Mouse (Mus musculus): Measurements from ENCODE around the gene Prlr. TPM values are rescaled to one million over a fixed set of nuclear protein-coding genes. Genes with fewer than 3 reads are reported as not detected.

Prlr gene
- total RNA-seq (2022): 1 to 10 TPM; 5.2 to 7.7 (median 6.3) TPM

DNA sequence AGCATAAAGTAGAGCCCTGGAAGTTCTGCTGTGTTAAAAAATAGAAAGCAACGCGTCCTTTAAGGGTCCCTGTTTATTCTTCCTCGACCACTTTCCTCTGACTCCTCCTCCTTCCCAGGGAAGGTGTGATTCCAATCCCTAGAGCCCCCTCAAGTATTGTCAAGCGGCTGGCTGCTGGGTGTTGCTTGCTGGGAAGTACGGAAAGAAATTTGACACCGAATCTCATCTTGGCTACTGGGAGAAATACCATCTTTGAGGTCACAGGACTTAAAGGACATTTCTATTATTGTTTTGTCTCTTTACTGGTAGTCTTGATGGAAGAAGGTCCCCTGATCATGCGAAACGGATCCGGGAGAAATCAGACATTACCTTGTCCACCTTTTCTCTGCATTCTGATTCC, at the start of gene Prlr:
Prlr (plus strand) TSS at position 156 of the 400 bp plus-strand sequence.
- DNase-seq (ENCODE audit: low spot score): no peak

DNA sequence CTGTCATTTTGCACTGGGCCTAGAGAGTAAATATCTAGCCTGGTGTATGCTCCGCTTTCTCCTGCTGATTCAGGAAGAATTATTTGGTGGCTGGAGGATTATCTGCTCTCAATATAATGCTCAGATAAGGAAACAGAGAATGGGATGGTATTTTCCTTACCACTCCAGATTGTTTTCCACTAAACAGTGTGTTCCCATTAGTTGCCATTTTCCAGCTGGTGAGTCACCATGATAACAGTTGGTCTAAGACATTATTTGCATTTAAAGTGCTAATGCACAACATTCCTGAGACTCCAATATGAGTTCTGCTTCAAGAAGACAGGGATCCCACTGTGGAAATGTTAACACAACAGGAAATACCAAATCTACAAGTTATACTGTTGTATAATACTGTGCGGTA, 43.3 kb upstream of the Prlr start:
- no peak for DNase-seq (ENCODE audit: low spot score)

DNA sequence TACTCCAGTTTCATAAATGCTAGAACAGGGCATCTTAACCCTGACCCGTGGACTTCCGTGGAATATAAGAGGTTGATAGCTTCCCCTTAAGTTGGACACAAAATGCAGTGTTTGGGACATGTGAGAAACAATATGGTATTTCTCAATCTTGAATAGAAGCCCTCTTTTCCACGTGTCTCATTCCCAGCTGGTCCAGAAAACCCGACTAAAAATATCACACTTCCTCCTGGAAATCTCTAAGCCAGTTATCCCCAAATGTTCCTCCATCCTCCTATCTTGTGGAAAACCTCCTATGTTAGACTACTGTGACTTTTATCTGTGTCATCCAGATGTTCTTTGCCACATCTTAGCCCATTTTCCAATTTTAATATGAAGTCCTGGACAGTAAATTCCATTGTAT, 42.1 kb upstream of the Prlr start:
- DNase-seq (ENCODE audit: low spot score): peak; percentile 16

DNA sequence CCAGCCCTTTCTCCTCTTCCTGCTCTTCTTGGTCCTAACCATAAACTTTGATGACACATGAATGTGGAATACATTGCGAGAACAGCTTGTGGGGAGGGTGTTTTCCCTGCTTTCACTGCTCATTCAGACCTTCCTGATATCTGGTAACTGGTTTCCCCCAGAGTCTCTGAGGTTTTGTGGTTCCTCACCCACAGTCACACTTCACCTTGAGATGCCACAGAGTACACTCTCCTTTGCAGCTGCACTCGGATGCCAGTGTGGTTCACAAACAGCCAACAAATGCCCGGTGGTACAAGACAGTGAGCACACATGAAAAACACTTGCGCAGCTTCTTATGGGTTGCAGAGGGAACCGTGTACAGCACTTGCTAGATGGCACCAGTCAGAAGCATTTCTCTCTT, 32.5 kb upstream of the Prlr start:
- no peak for DNase-seq (ENCODE audit: low spot score)

DNA sequence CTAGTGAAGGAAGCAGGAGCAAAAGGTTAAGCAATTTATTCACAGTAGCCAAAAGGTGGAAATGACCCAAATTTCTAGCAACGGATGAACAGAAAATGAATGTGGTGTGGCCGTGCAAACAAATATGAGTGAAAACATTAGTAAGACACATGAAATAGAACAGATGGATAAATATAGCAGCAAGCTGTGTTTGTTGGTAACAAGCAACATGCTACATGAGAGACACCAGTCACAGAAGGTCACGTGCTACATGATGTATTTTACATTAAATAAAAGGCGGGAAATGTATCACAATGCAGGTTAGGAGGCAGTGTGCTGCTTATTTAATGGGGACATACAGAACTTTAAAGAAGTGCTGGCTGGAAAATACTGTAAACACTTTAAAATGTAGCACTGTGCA, 28.8 kb upstream of the Prlr start:
- no peak for DNase-seq (ENCODE audit: low spot score)

DNA sequence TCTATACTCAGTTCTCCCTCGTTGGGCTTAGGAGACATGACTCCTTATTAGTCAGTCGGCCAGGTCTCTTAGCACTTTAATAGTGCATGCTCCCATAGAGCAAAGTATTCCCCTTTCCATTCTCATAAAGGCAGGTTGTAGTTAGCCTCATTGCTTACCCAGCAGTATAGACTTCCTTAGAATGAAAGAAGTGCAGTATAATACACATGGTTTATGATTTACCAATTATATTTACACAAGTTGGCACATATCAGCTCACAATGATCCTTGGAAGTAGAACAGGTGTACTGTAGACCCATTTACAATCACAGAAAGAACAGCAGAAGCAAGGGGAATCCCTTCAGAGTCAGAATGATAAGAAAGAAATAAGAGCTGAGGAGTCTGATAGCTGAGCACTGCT, 16.4 kb upstream of the Prlr start:
- DNase-seq (ENCODE audit: low spot score): no peak

DNA sequence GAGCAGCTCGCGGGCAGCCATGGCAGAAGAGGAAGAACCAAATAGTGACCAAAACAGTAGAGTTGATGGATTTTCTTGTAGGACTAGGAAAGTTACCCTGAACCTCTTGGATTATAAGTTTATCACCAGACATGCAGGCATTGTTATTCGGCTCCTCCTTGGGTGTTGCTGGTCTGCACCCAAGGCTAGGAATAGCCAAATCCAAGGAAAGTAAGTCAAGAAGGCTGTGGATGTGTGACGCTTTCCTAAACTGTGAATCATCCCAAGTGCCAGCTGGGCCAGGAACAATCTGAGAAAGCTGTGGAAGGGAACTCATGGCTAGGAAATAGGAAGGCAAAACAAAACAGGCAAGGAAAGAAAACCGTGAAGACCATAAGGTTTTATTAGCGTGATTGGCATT, 2.0 kb upstream of the Prlr start:
- DNase-seq (ENCODE audit: low spot score): no peak

DNA sequence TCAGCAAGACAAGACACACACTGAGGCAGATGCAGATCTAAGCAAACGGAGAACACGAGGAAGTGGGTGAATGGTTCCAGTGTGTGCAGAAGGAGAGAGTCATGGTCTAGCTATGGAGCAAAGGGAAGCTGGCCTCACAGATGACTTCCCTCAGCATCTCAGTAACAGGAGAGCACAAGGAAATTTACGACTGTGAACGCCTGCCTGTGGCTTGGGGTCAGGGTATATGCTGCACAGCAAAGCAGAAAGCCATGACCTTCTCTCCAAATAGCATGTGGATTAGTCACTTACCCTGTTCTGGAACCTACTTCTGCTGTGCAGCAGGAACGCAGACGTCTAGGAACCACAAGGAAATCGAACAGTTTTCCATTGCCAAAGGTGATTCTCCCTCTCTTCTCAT, 1.4 kb upstream of the Prlr start:
- DNase-seq (ENCODE audit: low spot score): no peak

DNA sequence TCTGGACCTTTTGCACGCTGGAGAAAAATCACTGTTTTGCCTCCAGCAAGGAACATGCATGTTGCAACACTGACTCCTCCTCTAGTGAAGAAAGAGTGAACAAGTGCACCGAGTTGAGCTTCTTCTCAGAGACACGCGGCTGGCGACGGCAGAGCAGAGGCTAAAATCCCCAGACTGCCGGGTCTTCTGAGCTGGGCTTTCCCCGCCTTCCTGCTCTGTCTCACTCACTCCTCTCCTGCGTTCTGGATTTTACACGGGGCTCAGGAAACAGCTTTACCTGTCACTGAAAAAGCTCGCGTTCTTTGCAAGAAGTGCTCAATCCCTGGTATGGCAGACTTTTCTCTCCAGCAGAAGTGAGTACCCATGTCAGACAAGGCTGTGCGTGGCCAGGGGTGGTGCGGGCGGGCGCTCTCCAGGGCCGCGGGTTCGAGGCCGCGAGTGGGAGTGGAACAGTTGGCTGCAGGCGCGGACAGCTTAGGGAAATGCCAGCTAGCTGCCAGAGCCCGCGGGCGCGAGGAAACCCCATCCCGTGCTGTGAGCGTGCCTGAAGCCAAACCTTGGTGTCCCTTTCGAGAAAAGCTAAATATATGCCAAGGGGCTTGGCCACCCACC, 587 bp downstream of the Prlr start:
- no peak for DNase-seq (ENCODE audit: low spot score)

DNA sequence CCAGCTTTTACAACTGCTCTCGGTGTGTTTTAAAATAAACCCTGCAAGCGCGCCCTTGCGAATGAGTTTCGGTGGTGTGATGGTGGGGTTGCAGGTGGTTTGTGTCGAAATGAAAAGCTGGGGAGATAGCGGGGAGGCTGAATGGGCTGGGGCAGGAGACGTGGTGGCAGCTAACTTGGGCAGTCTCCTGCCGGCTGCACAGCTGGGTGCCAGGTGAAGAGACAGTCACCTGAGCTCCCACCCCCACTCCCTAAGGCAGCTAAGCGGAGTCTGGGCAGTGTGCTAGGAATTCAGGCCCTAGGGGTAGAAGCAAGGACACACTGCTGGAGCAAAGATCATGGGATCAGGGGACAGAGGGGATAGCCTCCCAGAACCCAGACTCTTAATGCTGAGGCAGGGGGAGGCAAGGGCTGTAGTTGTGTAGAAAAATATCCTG, 1.1 kb downstream of the Prlr start:
- no peak for DNase-seq (ENCODE audit: low spot score)

DNA sequence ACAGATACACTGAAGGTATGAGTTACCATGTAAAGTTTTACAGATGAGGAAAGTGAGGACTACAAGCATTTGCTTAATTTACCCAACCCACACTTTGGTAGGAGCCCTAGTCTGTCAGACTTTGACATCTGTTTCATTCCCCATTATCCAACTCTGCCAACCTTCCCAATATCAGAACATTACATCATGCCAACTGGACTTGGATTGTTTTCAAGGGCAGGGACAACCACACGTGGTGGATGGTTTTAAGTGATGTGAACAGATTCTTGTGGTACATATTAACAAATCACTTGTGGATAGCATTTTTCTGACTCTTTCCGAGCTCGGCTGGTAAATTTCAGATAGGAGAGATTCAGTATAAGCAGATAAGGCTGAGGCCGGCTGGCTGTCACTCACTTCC, 3.7 kb downstream of the Prlr start:
- DNase-seq (ENCODE audit: low spot score): no peak

DNA sequence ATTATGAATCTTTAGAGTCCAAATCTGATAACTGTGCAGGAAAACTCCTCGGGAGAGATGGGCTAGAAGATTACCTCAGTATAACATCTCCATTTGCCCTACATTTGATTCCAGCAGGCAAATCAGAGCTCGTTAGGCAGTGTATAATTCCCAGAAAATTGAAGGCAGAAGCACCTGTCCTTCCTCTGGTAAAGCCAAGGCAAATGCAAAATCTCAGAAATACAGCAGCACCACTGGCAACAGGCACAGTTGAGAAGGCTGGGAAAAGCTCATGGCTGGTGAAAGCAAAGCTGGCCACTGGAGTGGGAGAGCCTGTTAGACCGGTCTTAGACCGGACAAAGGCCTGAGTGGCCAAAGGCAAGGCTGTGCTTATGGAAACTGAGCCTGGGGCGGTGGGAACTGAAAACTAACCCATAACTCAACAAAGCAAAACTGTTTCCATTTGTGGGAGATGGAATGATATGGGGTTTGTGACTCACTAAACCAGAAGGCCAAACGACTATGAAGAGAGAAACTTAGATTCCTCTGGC, 15.1 kb downstream of the Prlr start:
- DNase-seq (ENCODE audit: low spot score): no peak

DNA sequence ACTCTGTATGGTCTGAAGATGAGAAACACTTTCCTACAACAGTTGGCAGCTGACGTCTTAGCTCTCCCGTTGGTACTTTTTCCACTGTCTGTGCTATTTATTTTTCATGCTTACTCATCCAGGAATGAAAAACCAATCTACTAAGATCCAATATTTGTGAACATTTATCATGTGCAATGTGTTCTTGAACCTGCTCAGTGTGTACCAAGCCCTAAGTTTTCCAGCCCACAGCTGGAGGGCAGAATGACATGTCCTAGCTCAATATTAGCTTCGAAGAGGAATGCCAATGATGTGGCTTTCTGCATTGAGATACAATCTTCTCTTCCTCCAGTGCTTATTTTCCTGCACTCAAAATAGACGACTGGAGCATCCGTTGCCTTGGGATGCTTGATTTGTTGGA, 24.0 kb downstream of the Prlr start:
- no peak for DNase-seq (ENCODE audit: low spot score)

DNA sequence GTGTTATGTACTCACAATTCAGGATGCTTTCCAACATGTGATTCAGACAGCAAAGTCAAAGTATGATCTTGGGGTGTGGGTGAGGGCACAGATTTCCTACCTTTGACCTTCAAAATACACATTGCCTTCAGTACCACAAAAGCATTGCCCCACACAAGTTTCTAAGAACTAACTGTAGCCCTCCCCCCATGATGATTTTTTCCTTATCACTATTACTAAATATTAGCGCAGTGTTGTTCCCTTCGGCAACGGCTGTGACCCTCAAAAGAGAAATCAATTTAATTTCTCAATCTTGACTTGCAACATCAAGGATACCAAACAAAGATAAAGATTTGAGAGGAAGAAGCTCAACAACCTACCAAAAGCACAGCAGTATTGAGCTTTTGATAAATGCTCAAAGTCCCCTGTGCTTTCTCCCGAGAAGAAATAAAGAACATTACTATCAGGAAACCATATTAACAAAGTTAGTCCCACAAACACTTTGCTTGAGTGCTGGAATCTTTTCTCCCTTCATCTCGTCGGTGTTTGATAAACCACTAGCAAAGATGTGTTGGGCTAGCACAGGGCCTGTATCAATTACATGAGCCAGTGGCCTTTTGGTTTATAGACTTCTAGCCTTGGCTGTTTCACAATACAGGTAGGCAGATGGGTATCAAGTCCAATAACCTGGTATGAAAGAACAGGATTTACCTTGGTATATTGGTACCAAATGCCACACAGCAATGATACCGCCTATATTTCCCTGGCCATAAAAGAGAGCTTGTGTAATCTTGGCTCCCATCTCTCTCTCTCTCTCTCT, 25.7 kb downstream of the Prlr start:
- DNase-seq (ENCODE audit: low spot score): no peak

DNA sequence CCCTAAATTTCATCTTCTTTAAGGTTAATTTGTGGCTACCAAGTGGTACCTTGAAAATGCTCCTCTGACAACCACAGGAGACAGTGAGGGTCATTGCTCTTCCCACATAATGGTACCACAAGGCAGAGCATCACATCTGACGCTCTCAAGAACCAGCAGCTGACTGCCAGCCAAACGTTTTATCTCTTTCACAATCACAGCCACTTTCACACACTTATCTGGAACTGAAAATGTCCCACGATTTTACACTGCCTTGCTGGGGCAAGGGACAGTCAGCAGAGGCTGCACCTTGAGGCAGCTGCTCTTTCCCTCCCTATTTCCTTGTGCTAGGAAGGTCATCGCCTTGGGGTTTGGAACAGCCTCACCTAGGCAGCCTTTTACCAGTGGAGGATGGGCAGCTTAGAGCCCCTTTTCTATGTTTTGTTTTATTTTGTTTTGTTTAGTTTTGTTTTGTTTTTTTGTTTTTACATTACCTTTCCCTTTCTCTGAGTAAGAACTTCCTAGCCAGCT, 33.3 kb downstream of the Prlr start:
- DNase-seq (ENCODE audit: low spot score): no peak

DNA sequence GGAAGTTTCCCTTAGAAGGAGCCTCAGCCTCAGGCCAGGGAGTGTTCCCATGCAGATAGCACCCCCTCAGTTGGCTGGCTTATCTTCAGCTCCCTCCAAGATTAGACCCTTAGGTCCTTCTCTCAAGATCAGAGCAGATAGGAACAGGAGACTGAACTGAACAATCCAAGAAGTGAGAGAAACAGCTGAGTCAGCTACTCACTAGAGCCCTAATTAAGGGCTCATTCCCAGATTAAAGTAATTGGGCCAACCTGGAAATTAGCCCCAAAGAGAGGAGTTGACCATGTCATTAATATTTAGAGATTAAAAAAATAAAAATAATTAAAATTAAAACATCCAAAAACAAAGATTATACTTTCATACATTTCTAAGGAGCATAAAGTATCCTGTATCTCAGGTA, 35.0 kb downstream of the Prlr start:
- no peak for DNase-seq (ENCODE audit: low spot score)

DNA sequence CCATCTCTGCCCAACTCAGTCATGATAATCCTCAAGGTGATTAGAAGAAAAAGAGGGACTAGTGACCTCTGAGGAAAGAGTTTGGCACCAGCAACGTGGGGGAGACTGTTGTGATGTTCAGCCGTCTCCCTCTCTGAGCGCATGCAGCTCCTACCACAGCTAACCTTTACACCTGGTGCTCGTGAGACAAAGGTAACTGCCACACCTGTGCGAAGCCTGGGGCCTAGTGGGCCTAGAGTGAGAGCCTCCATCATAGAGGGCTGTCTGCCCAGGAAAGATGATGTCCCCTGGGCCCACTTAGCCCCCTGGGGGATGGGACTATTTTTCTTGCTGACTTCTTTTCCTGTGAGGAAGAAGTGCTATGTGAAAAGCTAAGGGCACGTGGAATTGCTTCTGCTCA, 36.2 kb downstream of the Prlr start:
- no peak for DNase-seq (ENCODE audit: low spot score)

DNA sequence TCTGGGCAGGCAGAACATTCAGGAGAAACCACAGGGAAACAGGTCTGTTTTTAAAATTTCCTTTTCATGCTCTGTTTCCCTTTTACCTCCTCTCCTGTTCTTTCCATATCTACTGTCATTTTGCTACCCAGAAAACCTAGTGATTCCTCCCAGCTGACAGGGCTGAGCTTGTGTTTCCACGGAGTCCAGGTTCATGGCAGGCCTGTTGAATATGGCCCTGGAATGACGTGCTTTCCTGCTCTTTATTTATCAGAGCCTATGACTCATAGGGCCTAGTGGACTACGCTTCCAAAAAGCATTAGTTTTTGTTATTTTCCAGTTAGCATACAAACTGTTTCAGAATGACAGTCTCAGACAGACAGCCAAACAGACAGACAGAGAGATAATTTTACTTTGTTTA, 36.7 kb downstream of the Prlr start:
- no peak for DNase-seq (ENCODE audit: low spot score)

DNA sequence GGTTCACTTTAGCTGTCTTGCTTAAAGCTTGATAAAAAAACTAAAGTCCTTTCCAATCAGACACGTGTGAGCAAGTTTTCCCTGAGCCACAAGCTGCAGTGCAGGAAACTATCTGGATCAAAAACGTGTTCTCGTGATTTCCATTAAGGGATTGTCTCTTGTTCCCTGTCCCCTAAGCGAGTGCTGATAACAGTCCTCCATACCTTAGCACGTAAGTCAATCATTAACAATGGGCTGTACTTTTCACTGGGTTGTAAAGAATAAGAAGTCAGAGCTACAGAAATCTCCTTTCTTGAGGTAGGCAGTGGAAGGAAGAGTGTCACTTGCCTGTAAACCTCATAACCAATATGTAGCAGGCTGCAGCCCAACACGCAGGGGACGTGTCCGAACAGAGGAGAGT, 38.7 kb downstream of the Prlr start:
- DNase-seq (ENCODE audit: low spot score): no peak

DNA sequence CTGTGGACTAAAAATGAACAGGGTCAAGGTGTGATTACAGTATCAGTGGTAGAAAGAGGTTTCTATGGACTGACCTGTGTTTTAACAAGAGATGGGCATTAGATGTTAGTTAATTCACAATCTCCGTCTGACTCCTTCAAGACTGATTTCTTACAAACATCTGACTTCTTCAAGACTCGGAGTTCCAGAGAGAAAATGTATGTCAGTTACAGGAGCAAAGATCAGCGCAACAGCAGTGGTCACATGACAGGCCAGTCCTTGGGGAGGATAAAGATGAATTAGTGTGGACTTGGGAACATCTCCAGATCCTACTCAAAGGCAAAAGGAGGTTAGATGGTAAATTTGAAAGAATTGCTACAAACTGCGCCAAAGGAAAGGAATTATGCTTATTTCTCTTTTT, 39.2 kb downstream of the Prlr start:
- DNase-seq (ENCODE audit: low spot score): no peak

DNA sequence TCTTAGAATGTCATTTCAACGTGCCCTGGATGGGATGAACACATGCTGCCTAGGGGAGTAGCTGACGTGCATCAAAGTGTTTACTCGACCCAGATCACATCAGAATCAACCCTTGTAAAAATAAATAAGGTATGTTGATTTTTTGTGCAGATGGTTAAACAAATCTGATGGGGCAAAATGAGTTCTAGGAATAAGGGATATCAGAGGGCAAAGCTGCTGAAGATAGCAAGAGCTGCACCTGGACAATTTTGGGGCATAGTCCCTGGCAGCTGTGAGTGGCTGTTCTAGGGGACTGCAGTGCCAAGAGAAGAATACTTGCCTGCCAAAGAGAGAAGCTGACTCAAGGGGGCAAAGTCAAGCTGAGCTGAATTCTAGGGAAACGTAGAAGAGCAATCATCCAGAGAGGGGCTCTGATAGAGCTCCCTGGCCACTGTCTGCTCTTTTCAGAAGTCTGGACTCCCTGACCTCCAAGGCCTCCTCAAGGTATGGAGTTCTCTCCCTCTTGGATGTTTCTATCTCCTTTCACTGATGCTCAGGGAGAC, 46.6 kb downstream of the Prlr start:
- no peak for DNase-seq (ENCODE audit: low spot score)

DNA sequence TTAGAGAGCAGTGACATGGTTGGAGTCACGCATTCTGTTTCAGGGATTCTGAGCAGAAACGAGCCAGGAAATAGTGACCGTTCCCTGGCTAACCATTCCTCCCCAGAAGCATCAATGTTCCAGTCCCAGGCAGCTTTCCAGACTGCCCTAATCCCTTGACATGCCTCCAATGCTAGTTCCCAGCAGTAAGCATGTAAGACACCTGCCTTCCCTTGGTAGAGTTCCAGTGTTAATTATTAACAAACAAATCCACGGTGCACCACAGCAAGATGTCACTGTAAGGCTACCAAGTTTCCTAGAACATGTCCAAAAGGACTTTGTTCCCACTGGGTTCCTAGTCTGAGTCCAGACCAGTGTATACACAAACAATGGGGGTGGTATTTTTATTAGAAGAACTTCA, 48.7 kb downstream of the Prlr start:
- DNase-seq (ENCODE audit: low spot score): no peak

DNA sequence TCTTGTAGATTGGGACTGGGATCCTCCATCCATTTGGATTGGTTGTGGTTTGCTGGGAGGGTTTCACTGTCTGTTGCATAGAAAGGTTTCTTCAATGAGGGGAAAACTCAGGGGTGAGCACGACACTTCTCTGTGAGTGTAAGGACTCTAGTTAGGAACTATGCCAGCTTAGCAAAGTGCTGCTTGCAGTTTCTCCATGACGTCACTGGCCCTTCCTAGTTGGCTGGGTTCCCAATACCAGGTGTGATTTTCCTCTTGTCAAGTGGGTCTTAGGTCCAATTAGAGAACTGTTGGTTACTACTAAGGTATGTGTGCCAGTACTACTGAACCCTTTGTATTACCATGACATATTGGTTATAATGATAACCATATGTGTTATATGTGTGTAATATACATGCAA, 51.6 kb downstream of the Prlr start:
- no peak for DNase-seq (ENCODE audit: low spot score)
